In genomic region chr7:19344938-19345471, GRCm38 (mm10) we compare ENCODE assay signal across 7 mouse cellular contexts. TPM values are rescaled to one million over a fixed set of nuclear protein-coding genes. Genes with fewer than 3 reads are reported as not detected.
DNase-seq lines count a peak whose midpoint lies in the region; ATAC-seq and TF ChIP-seq lines count a peak whose summit lies in the region.

No protein-coding gene starts in this region.

- no peaks in the 10 kb centered on the region for H3K9me3 ChIP-seq in embryonic facial prominence, embryonic 12.5 days
- no peaks in the 10 kb centered on the region for H3K9me3 ChIP-seq in limb, embryonic 13.5 days
- H3K9me3 ChIP-seq in midbrain, embryonic 16.5 days (replicated peaks; ENCODE audit: control insufficient read depth, low read length, poor library complexity, severe bottlenecking) = no peaks in the 10 kb centered on the region

- DNase-seq in adrenal gland, postnatal 25 days = peak; percentile 92
- DNase-seq in heart, adult 2 months = peak; percentile 92 to 95
- DNase-seq in kidney, adult 8-10 months = peak; percentile 98 to 99
- peak; percentile 90 to 98 for DNase-seq in spleen, postnatal 10 days (ENCODE audit: low spot score in 2 of 2)

- peak; percentile 90 for ATAC-seq in embryonic facial prominence, embryonic 12.5 days (ENCODE audit: insufficient number of reproducible peaks, insufficient read depth, low FRiP score, low TSS enrichment)
- peak; percentile 95 for ATAC-seq in limb, embryonic 13.5 days (ENCODE audit: low FRiP score, low read depth)
- peak; percentile 94 for ATAC-seq in midbrain, embryonic 16.5 days

- peak overlapping the region; percentile 41 for H3K9ac ChIP-seq in embryonic facial prominence, embryonic 12.5 days
- H3K9ac ChIP-seq in heart, adult 2 months (ENCODE audit: low read depth, low read length) = peak overlapping the region; percentile 78
- peak overlapping the region; percentile 77 for H3K9ac ChIP-seq in limb, embryonic 13.5 days
- H3K9ac ChIP-seq in midbrain, embryonic 16.5 days (ENCODE audit: low read depth, low read length) = peak overlapping the region; percentile 74

- H3K27ac ChIP-seq in embryonic facial prominence, embryonic 12.5 days = peak overlapping the region; percentile 91
- H3K27ac ChIP-seq in heart, adult 2 months = peak overlapping the region; percentile 92
- peak overlapping the region; percentile 89 for H3K27ac ChIP-seq in limb, embryonic 13.5 days
- peak overlapping the region; percentile 78 for H3K27ac ChIP-seq in midbrain, embryonic 16.5 days (ENCODE audit: low read length)

- H3K4me3 ChIP-seq in embryonic facial prominence, embryonic 12.5 days = peak overlapping the region; percentile 68
- H3K4me3 ChIP-seq in heart, adult 2 months = peak overlapping the region; percentile 87
- peak overlapping the region; percentile 64 for H3K4me3 ChIP-seq in limb, embryonic 13.5 days
- H3K4me3 ChIP-seq in midbrain, embryonic 16.5 days (ENCODE audit: low read depth, low read length) = peak overlapping the region; percentile 67

- WGBS in embryonic facial prominence, embryonic 12.5 days = under 1% methylated on average over 31 of the region's 31 CpGs
- WGBS in heart, adult 2 months = under 1% methylated on average over 31 of the region's 31 CpGs
- under 1% methylated on average over 31 of the region's 31 CpGs for WGBS in limb, embryonic 13.5 days
- WGBS in midbrain, embryonic 16.5 days = 0% methylated on average over 31 of the region's 31 CpGs

- peaks cover 35% of the 10 kb centered on the region for H3K4me1 ChIP-seq in embryonic facial prominence, embryonic 12.5 days
- peaks cover 12% of the 10 kb centered on the region for H3K4me1 ChIP-seq in heart, adult 2 months (ENCODE audit: control insufficient read depth, insufficient read depth, low read length)
- peaks cover 39% of the 10 kb centered on the region for H3K4me1 ChIP-seq in limb, embryonic 13.5 days
- H3K4me1 ChIP-seq in midbrain, embryonic 16.5 days (ENCODE audit: control insufficient read depth, insufficient read depth, low read length) = peaks cover 24% of the 10 kb centered on the region

- H3K79me2 ChIP-seq in heart, adult 2 months (replicated peaks; ENCODE audit: control insufficient read depth, insufficient read depth, low read length) = no peaks in the 10 kb centered on the region

- peak; percentile 36; the same call in 1 of the 2 replicates for TF ChIP-seq EP300 in heart, adult 2 months (IDR thresholded peaks at IDR 0.05; ENCODE audit: insufficient read depth, low read depth, low read length)

- peak; percentile 64 for TF ChIP-seq POLR2A in heart, adult 2 months (IDR thresholded peaks at IDR 0.05; ENCODE audit: insufficient read depth, low read depth, low read length)

- peak overlapping the region; percentile 73 for H3K4me2 ChIP-seq in embryonic facial prominence, embryonic 12.5 days (replicated peaks)
- H3K4me2 ChIP-seq in limb, embryonic 13.5 days (replicated peaks) = peak overlapping the region; percentile 89
- peak overlapping the region; percentile 93 for H3K4me2 ChIP-seq in midbrain, embryonic 16.5 days (ENCODE audit: low read length)

- H3K36me3 ChIP-seq in embryonic facial prominence, embryonic 12.5 days = peaks cover 22% of the 10 kb centered on the region
- no peaks in the 10 kb centered on the region for H3K36me3 ChIP-seq in heart, adult 2 months (ENCODE audit: control insufficient read depth, insufficient read depth, low read length)
- peaks cover 26% of the 10 kb centered on the region for H3K36me3 ChIP-seq in limb, embryonic 13.5 days
- H3K36me3 ChIP-seq in midbrain, embryonic 16.5 days (ENCODE audit: control insufficient read depth, insufficient read depth, low read length) = peaks cover 2% of the 10 kb centered on the region; the same call in 1 of the 2 replicates

- intact Hi-C loops in heart, adult 2 months (cut with DNase I) = loop anchor here (2.0 to 5.0 kb wide), 2 partner anchors 16 to 118 kb away; partner anchors contain the start of gene Opa3

- peak; percentile 4; the same call in 1 of the 2 replicates for TF ChIP-seq CTCF in heart, adult 2 months (IDR thresholded peaks at IDR 0.05)

- H3K27me3 ChIP-seq in embryonic facial prominence, embryonic 12.5 days = peaks cover 17% of the 10 kb centered on the region
- no peaks in the 10 kb centered on the region for H3K27me3 ChIP-seq in heart, adult 2 months (ENCODE audit: control insufficient read depth, insufficient read depth, low read length)
- peaks cover 20% of the 10 kb centered on the region for H3K27me3 ChIP-seq in limb, embryonic 13.5 days
- peaks cover 9% of the 10 kb centered on the region for H3K27me3 ChIP-seq in midbrain, embryonic 16.5 days (ENCODE audit: control insufficient read depth, insufficient read depth, low read depth, low read length)

RNA-seq across cellular contexts. Expression of gene Ercc1, which starts 0.4 kb away (rescaled TPM):
- 44.5 and 45.8 TPM in 2 replicates for total RNA-seq in adrenal gland, postnatal 25 days (2021)
- 92.3 and 94.5 TPM in 2 replicates for polyA plus RNA-seq in embryonic facial prominence, embryonic 12.5 days (2016; fragmentation: Nextera tagmentation; extraction: Ambion mirVana)
- total RNA-seq in heart, adult 2 months (2021) = 10 to 100 TPM; 46.8 to 48.6 TPM
- polyA plus RNA-seq in heart, adult 2 months (2012; rRNA removed) = 47.1 and 49.1 TPM in 2 replicates
- 89.1 and 96.4 TPM in 2 replicates for polyA plus RNA-seq in limb, embryonic 13.5 days (2015; fragmentation: Nextera tagmentation; extraction: Ambion mirVana)
- 80.1 and 82.4 TPM in 2 replicates for polyA plus RNA-seq in midbrain, embryonic 16.5 days (2015; fragmentation: Nextera tagmentation; extraction: Ambion mirVana)

RNA-seq across cellular contexts. Expression of gene Cd3eap, which starts 14.3 kb away (rescaled TPM):
- 13.4 and 13.5 TPM in 2 replicates for total RNA-seq in adrenal gland, postnatal 25 days (2021)
- 27.1 and 28.0 TPM in 2 replicates for polyA plus RNA-seq in embryonic facial prominence, embryonic 12.5 days (2016; fragmentation: Nextera tagmentation; extraction: Ambion mirVana)
- 1 to 10 TPM; 9.3 to 9.7 TPM for total RNA-seq in heart, adult 2 months (2021)
- polyA plus RNA-seq in heart, adult 2 months (2012; rRNA removed) = 4.4 and 4.7 TPM in 2 replicates
- 29.9 and 31.8 TPM in 2 replicates for polyA plus RNA-seq in limb, embryonic 13.5 days (2015; fragmentation: Nextera tagmentation; extraction: Ambion mirVana)
- 24.1 and 24.6 TPM in 2 replicates for polyA plus RNA-seq in midbrain, embryonic 16.5 days (2015; fragmentation: Nextera tagmentation; extraction: Ambion mirVana)

RNA-seq across cellular contexts. Expression of gene Ppp1r13l, which starts 14.5 kb away (rescaled TPM):
- 6.7 and 9.3 TPM in 2 replicates for total RNA-seq in adrenal gland, postnatal 25 days (2021)
- 7.3 and 8.1 TPM in 2 replicates for polyA plus RNA-seq in embryonic facial prominence, embryonic 12.5 days (2016; fragmentation: Nextera tagmentation; extraction: Ambion mirVana)
- 10 to 100 TPM; 43.9 to 45.1 TPM for total RNA-seq in heart, adult 2 months (2021)
- polyA plus RNA-seq in heart, adult 2 months (2012; rRNA removed) = 23.5 and 30.1 TPM in 2 replicates
- polyA plus RNA-seq in limb, embryonic 13.5 days (2015; fragmentation: Nextera tagmentation; extraction: Ambion mirVana) = 9.0 and 9.6 TPM in 2 replicates
- 2.0 and 2.8 TPM in 2 replicates for polyA plus RNA-seq in midbrain, embryonic 16.5 days (2015; fragmentation: Nextera tagmentation; extraction: Ambion mirVana)

RNA-seq across cellular contexts. Expression of gene Fosb, which starts 35.2 kb away (rescaled TPM):
- 1.0 and 1.3 TPM in 2 replicates for total RNA-seq in adrenal gland, postnatal 25 days (2021)
- polyA plus RNA-seq in embryonic facial prominence, embryonic 12.5 days (2016; fragmentation: Nextera tagmentation; extraction: Ambion mirVana) = 0.05 TPM in 1 of 2 replicates, not detected in the other
- total RNA-seq in heart, adult 2 months (2021) = 1 to 10 TPM in 1 of 2 experiments, under 1 TPM in 1; 0.89 to 1.1 TPM
- 0.94 and 1.1 TPM in 2 replicates for polyA plus RNA-seq in heart, adult 2 months (2012; rRNA removed)
- polyA plus RNA-seq in limb, embryonic 13.5 days (2015; fragmentation: Nextera tagmentation; extraction: Ambion mirVana) = 0.23 and 0.27 TPM in 2 replicates
- 0.06 TPM in 2 replicates for polyA plus RNA-seq in midbrain, embryonic 16.5 days (2015; fragmentation: Nextera tagmentation; extraction: Ambion mirVana)

RNA-seq across cellular contexts. Expression of gene Ercc2, which starts 36.8 kb away (rescaled TPM):
- total RNA-seq in adrenal gland, postnatal 25 days (2021) = 34.8 and 42.9 TPM in 2 replicates
- polyA plus RNA-seq in embryonic facial prominence, embryonic 12.5 days (2016; fragmentation: Nextera tagmentation; extraction: Ambion mirVana) = 19.9 and 23.2 TPM in 2 replicates
- 10 to 100 TPM; 10.9 to 11.6 TPM for total RNA-seq in heart, adult 2 months (2021)
- 22.6 and 24.8 TPM in 2 replicates for polyA plus RNA-seq in heart, adult 2 months (2012; rRNA removed)
- 18.2 and 18.3 TPM in 2 replicates for polyA plus RNA-seq in limb, embryonic 13.5 days (2015; fragmentation: Nextera tagmentation; extraction: Ambion mirVana)
- 28.0 and 29.5 TPM in 2 replicates for polyA plus RNA-seq in midbrain, embryonic 16.5 days (2015; fragmentation: Nextera tagmentation; extraction: Ambion mirVana)

Comparison
In these comparisons a context has a peak if more than half of its experiments do, and no peak if none do; other contexts are left out.
1. Peak in every context shown above with its lines: DNase-seq, ATAC-seq, H3K4me3 ChIP-seq and H3K27ac ChIP-seq.